11 mouse cellular contexts compared by ENCODE assay signal in genomic region chr17:65710576-65710975, GRCm38 (mm10).
"Had no signal": no experiment of that assay in that cellular context is flagged by ENCODE, and none has a peak within 500 bp of the region (broad histone marks: within the 10 kb centered on the region; RNA-seq: fewer than 3 reads in every experiment).

No protein-coding gene starts in this region.

- DNase-seq: liver, embryonic 13.5 days; liver, postnatal 0 days; thymus, postnatal 4 days had no signal

- H3K9ac ChIP-seq: liver, embryonic 13.5 days; liver, postnatal 0 days; lung, embryonic 15.5 days; midbrain, embryonic 12.5 days; neural tube, embryonic 15.5 days had no signal

- H3K9me3 ChIP-seq: liver, embryonic 13.5 days; lung, embryonic 15.5 days had no signal

- H3K27me3 ChIP-seq: liver, embryonic 13.5 days; lung, embryonic 15.5 days; midbrain, embryonic 12.5 days; neural tube, embryonic 15.5 days had no signal

- H3K4me3 ChIP-seq: left cerebral cortex, adult 2 months; limb, embryonic 10.5 days; liver, embryonic 13.5 days; lung, embryonic 15.5 days; midbrain, embryonic 12.5 days; neural tube, embryonic 15.5 days had no signal

- H3K36me3 ChIP-seq: liver, embryonic 13.5 days; lung, embryonic 15.5 days had no signal

- H3K27ac ChIP-seq: hindbrain, postnatal 0 days; left cerebral cortex, adult 2 months; limb, embryonic 10.5 days; liver, embryonic 13.5 days; lung, embryonic 15.5 days; midbrain, embryonic 12.5 days; neural tube, embryonic 15.5 days; stomach, postnatal 0 days had no signal

- H3K4me1 ChIP-seq: limb, embryonic 10.5 days; liver, embryonic 13.5 days; lung, embryonic 15.5 days; midbrain, embryonic 12.5 days had no signal

- ATAC-seq: hindbrain, postnatal 0 days; liver, postnatal 0 days; midbrain, embryonic 16.5 days had no signal

- H3K4me2 ChIP-seq: liver, embryonic 13.5 days; lung, embryonic 15.5 days; midbrain, embryonic 12.5 days; neural tube, embryonic 15.5 days had no signal
